Mouse (Mus musculus): Measurements from ENCODE around the gene Ccdc6. TPM values are rescaled to one million over a fixed set of nuclear protein-coding genes. Genes with fewer than 3 reads are reported as not detected.
A peak's percentile ranks its signal among the peaks of the same experiment; 100 is the strongest.

Gene Ccdc6
- total and polyA plus RNA-seq, 3 experiments = 25.4 to 143 (median 42.0) TPM

- TF ChIP-seq BHLHE40 (IDR thresholded peaks at IDR 0.05; ENCODE audit: borderline replicate concordance, low read depth, low read length) = no peak
- TF ChIP-seq ZNF384 (IDR thresholded peaks at IDR 0.05; ENCODE audit: low read depth, low read length) = no peak
- no peak for TF ChIP-seq POLR2AphosphoS2 (IDR thresholded peaks at IDR 0.05; ENCODE audit: low read length)
- peak; percentile 81 to 85 for TF ChIP-seq EP300 (IDR thresholded peaks at IDR 0.05; ENCODE audit: low read depth in 1 of 2, low read length in 2 of 2)
- no peak; the same call in 1 of the 2 replicates for TF ChIP-seq MYB (IDR thresholded peaks at IDR 0.05; ENCODE audit: low read depth, low read length)
- TF ChIP-seq E2F4 (IDR thresholded peaks at IDR 0.05; ENCODE audit: borderline replicate concordance, low read depth, low read length) = no peak
- no peak for TF ChIP-seq MAFK (IDR thresholded peaks at IDR 0.05; ENCODE audit: borderline replicate concordance, low read depth, low read length)
- no peak for TF ChIP-seq NRF1 (IDR thresholded peaks at IDR 0.05; ENCODE audit: insufficient read depth, low read depth, low read length, poor library complexity, severe bottlenecking)
- no peak for TF ChIP-seq POLR2AphosphoS5 (IDR thresholded peaks at IDR 0.05; ENCODE audit: borderline replicate concordance, low read depth, low read length)
- TF ChIP-seq SIN3A (IDR thresholded peaks at IDR 0.05; ENCODE audit: low read length) = peak; percentile 71
- no peak for TF ChIP-seq MEF2A (IDR thresholded peaks at IDR 0.05; ENCODE audit: extremely low read depth, insufficient replicate concordance, low read depth, low read length, poor library complexity, severe bottlenecking)
These were observed 36.3 kb downstream of the Ccdc6 start (continued) for GRCm38 (mm10) chr10:70133188-70133587.

- Histone ChIP-seq H3K36me3 (ENCODE audit: control insufficient read depth in 1 of 2, insufficient read depth in 2 of 2, low read length in 2 of 2) (peaks cover 0 to 54% of the 10 kb centered on the region in 2 experiments), H3K9me3 (replicated peaks; ENCODE audit: insufficient read depth, low read length) (no peaks in the 10 kb centered on the region), H3K79me2 (ENCODE audit: control insufficient read depth, insufficient read depth, low read length, poor library complexity) (peaks cover 29% of the 10 kb centered on the region), H3K27ac (ENCODE audit: control insufficient read depth, low read depth, low read length) (no peak overlapping the region), H3K27me3 (ENCODE audit: control insufficient read depth in 1 of 2, insufficient read depth in 2 of 2, low read length in 2 of 2) (no peaks in the 10 kb centered on the region), H3K4me3 (ENCODE audit: control insufficient read depth in 1 of 2, insufficient read depth in 1 of 2, low read depth in 2 of 2, low read length in 2 of 2) (no peak overlapping the region), H3K4me1 (ENCODE audit: control insufficient read depth in 1 of 2, insufficient read depth in 2 of 2, low read length in 2 of 2) (peaks cover 15 to 66% of the 10 kb centered on the region in 2 experiments), H3K9ac (ENCODE audit: control insufficient read depth, low read depth, low read length, poor library complexity, severe bottlenecking) (no peak overlapping the region)
- TF ChIP-seq MEF2A (IDR thresholded peaks at IDR 0.05; ENCODE audit: extremely low read depth, insufficient replicate concordance, low read depth, low read length, poor library complexity, severe bottlenecking) (no peak), SIN3A (IDR thresholded peaks at IDR 0.05; ENCODE audit: low read length) (no peak), ZMIZ1 (IDR thresholded peaks at IDR 0.05; ENCODE audit: low read depth, low read length) (no peak), SMC3 (IDR thresholded peaks at IDR 0.05; ENCODE audit: low read depth, low read length) (peak; percentile 33; the same call in 1 of the 2 replicates), MYB (IDR thresholded peaks at IDR 0.05; ENCODE audit: low read depth, low read length) (no peak), CTCF (IDR thresholded peaks at IDR 0.05 in 2 of 3, conservative IDR thresholded peaks at IDR 0.05 in 1 of 3; ENCODE audit: control insufficient read depth in 1 of 3, insufficient read depth in 1 of 3, low read depth in 2 of 3, low read length in 3 of 3, poor library complexity in 1 of 3, severe bottlenecking in 1 of 3) (peak; percentile 63 to 74 (median 67)), ZNF384 (IDR thresholded peaks at IDR 0.05; ENCODE audit: low read depth, low read length) (peak; percentile 92), MYC (IDR thresholded peaks at IDR 0.05; ENCODE audit: low read depth, low read length) (no peak), GABPA (IDR thresholded peaks at IDR 0.05; ENCODE audit: low read depth, low read length) (no peak), RAD21 (IDR thresholded peaks at IDR 0.05; ENCODE audit: low read depth, low read length) (peak; percentile 31)
- DNase-seq (ENCODE audit: low read depth, low spot score) = peak; percentile 74
These were observed 38.8 kb downstream of the Ccdc6 start for GRCm38 (mm10) chr10:70135680-70136079.
